Mouse (Mus musculus) kidney, adult 18-20 months (tissue): Measurements from ENCODE around the gene Gm8653.
"Not testable (repeated sequence)": the region's sequence is repeated elsewhere in the genome, so short reads cannot be mapped to it uniquely, and the experiment has no call there.

Experiments used
- DNase-seq: peaks from one replicate; pipeline ENCODE4 v3.0.0; 2021

The Gm8653 gene

DNA sequence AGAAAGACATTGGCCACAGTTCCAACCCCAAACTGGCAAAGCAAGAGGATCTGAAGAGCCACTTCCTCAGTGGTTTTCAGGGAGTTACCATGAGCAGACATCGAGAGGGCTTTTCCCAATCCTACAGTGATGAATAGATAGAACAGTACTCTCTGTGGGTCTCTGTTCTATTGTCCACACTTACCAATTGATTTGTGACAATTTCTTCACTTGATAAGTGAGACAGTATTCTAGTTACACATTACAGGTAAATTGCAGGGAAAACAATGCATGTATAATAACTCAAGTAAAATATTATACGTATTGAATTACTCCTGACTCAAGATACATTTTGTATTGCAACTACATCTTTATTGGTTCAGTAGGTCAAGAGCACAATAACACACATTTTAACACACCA, at the start of gene Gm8653:
Gm8653 (minus strand) TSS at position 101 of the 400 bp plus-strand sequence.
- not testable (repeated sequence) for DNase-seq

GRCm38 (mm10) chr7:22229384-22229783, 28.3 kb upstream of the Gm8653 start, which contains the start of gene Gm8453:
Gene Gm8453, minus strand, starts transcription at chr7:22229484.
- not testable (repeated sequence) for DNase-seq

GRCm38 (mm10) chr7:22189077-22189476, 12.0 kb downstream of the Gm8653 start, which contains the start of gene Vmn1r143:
Gene Vmn1r143, plus strand, starts transcription at chr7:22189377.
- not testable (repeated sequence) for DNase-seq

DNA sequence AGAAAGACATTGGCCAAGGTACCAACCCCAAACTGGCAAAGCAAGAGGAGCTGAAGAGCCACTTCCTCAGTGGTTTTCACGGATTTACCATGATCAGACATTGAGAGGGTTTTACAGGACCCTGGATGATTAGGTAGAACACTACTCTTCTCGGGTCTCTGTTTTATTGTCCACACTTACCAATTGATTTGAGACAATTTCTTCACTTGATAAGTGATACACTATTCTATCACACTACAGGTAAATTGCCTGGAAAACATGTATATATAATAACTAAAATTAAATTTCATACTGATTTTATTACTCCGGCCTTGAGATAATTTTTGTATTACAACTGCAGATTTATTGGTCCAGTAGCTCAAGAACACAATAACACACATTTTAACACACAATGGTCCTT, 37.1 kb downstream of the Gm8653 start, which contains the start of gene Vmn1r142:
Vmn1r142 (minus strand) TSS at position 101 of the 400 bp plus-strand sequence.
- not testable (repeated sequence) for DNase-seq
